Mouse (Mus musculus): ENCODE results near the gene Dsn1.
A peak's percentile ranks its signal among the peaks of the same experiment; 100 is the strongest.

Dsn1 gene

GRCm38 (mm10) chr2:156973316-156974100, 33.4 kb downstream of the Dsn1 start:
- DNase-seq (ENCODE audit: low spot score) = no peak

- no peak for DNase-seq (ENCODE audit: low spot score)
These were observed 36.7 kb downstream of the Dsn1 start for GRCm38 (mm10) chr2:156970253-156970652.

- DNase-seq (ENCODE audit: low spot score) = no peak
These were observed 38.5 kb downstream of the Dsn1 start for GRCm38 (mm10) chr2:156968501-156968900.

- no peak for DNase-seq (ENCODE audit: low spot score)
These were observed 39.6 kb downstream of the Dsn1 start for GRCm38 (mm10) chr2:156967388-156967787.

GRCm38 (mm10) chr2:156963891-156964290, 43.1 kb downstream of the Dsn1 start:
- no peak for DNase-seq (ENCODE audit: low spot score)

GRCm38 (mm10) chr2:156958496-156959252, 48.3 kb downstream of the Dsn1 start:
- DNase-seq (ENCODE audit: low spot score) = no peak

- DNase-seq (ENCODE audit: low spot score) = no peak
These were observed 49.9 kb downstream of the Dsn1 start for GRCm38 (mm10) chr2:156957035-156957434.

GRCm38 (mm10) chr2:156956306-156956705, 50.6 kb downstream of the Dsn1 start:
- no peak for DNase-seq (ENCODE audit: low spot score)

- no peak for DNase-seq (ENCODE audit: low spot score)
These were observed 52.5 kb downstream of the Dsn1 start for GRCm38 (mm10) chr2:156954463-156954862.

GRCm38 (mm10) chr2:156951301-156952094, 55.5 kb downstream of the Dsn1 start:
- DNase-seq (ENCODE audit: low spot score) = peak; percentile 31

GRCm38 (mm10) chr2:156950816-156951215, 56.1 kb downstream of the Dsn1 start:
- no peak for DNase-seq (ENCODE audit: low spot score)

All from adipocyte (in vitro differentiated cells).